Mouse (Mus musculus) erythroblast, adult 5-6 weeks (primary cell): ENCODE results near the gene Syce2. TPM values are rescaled to one million over a fixed set of nuclear protein-coding genes. Genes with fewer than 3 reads are reported as not detected.
A peak's percentile ranks its signal among the peaks of the same experiment; 100 is the strongest.
"Not testable (repeated sequence)": the region's sequence is repeated elsewhere in the genome, so short reads cannot be mapped to it uniquely, and the experiment has no call there.

Experiments
- ATAC-seq: replicated peaks from 2 replicates; pipeline ENCODE4 v1.8.0; 2016; ENCODE audit warnings: moderate number of reproducible peaks, mild to moderate bottlenecking, moderate TSS enrichment, inconsistent platforms; ENCODE audit not compliant: poor library complexity, low FRiP score, severe bottlenecking
- total RNA-seq, 2 experiments: library from RNA; stranded (forward) in 1 of 2; stranded (reverse) in 1 of 2; fragments of 150-400 nt in 1 of 2; fragments of 200-764, 138-1000 nt in 1 of 2; gene quantifications; 2 replicates each; pipeline versions ENCODE4 v1.2.3 to v1.2.4; 2015 to 2017; ENCODE audit warnings: low replicate concordance in 2 of 2

The Syce2 gene
- total RNA-seq, 2 experiments from 2014 or later: 10.6 to 54.8 TPM

- peak; percentile 96 for ATAC-seq
Measured at GRCm38 (mm10) chr8:84893709-84894134, 21.8 kb downstream of the Syce2 start, which contains the start of gene Gcdh. TSS of gene Gcdh (minus strand) at chr8:84893921.

DNA sequence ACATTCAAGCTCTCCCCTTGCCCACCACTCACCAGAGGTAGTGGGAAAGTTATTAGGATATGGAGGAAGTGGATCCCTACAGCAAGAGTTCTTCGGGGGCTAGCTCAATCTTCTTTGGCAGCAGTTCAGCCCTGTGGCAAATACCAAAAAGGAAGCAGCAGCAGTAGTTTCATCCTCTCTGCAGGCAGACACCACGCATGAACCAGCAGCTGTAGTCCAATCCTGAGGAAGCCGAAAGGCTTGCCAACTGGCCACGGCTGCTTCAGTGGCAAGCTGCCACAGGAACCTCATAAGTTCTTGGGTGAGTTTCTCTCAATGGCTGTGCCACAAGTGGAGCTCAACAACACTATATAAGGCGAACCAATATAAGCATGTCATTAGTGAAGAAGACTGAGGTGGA lies 24.1 kb downstream of the Syce2 start:
- no peak for ATAC-seq

DNA sequence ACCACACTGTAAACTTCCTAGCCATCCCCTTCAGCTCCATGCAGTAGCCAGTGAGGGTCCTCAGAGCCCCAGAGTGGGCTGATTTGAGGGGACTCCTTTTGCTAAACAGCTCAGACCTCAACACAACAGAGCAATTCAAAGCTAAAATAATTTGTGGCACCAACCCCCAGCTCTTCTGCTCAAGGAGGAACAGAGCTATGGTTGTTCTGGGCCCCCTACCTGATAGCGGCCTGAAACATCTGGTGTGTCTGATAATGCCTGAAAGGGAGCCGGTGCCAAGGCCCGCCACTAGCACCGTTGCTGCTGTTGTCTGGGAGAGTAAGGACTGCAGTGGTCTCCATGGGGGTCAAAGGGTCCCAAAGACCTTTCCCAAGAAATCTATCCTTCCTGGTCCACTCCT lies 29.2 kb downstream of the Syce2 start:
- ATAC-seq: peak; percentile 75

GRCm38 (mm10) chr8:84901752-84902151 lies 29.8 kb downstream of the Syce2 start, which contains the start of gene Klf1:
TSS of gene Klf1 (plus strand) at chr8:84901928.
- ATAC-seq: peak; percentile 67

DNA sequence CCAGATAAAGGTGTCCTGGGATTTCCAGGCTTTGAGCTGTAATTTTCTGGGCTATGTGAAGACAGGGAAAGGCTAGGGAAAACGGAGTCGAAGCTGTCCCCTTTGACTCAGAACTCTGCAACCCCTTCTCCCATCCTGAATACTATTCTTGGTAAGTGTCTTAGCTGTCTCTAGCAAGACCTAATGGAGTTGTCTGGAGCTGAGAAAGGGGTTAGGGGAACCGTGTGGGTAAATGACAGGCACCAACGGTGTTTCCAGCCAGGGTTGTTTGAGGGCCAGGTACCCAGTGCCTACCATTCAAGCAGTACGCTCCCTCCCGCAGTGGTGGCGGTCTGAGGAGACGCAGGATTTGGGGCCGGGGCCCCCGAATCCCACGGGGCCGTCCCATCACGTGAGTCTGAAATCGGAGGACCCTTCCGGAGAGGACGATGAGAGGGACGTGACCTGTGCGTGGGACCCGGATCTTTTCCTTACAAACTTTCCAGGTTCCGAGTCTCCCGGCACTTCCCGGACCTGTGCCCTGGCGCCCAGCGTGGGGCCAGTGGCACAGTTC lies 30.5 kb downstream of the Syce2 start:
- ATAC-seq: no peak

DNA sequence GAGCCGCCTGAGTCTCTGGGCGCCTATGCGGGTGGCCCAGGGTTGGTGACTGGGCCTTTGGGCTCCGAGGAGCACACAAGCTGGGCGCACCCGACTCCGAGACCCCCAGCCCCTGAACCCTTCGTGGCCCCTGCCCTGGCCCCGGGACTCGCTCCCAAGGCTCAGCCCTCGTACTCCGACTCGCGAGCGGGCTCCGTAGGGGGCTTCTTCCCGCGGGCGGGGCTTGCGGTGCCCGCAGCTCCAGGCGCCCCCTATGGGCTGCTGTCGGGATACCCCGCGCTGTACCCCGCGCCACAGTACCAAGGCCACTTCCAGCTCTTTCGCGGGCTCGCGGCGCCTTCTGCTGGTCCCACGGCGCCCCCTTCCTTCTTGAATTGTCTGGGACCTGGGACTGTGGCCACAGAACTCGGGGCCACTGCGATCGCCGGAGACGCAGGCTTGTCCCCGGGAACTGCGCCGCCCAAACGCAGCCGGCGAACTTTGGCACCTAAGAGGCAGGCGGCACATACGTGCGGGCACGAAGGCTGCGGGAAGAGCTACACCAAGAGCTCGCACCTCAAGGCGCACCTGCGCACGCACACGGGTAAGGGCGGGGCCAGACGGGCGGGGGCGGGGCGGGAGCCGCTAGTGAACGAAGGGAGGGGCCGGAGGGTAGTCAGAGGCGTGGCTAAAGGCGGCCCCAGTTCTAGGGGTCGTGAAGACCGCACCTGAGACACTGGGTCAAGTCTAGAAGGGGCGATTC lies 31.2 kb downstream of the Syce2 start:
- peak; percentile 60 for ATAC-seq

- no peak for ATAC-seq
Measured at GRCm38 (mm10) chr8:84904351-84904750, 32.4 kb downstream of the Syce2 start.

DNA sequence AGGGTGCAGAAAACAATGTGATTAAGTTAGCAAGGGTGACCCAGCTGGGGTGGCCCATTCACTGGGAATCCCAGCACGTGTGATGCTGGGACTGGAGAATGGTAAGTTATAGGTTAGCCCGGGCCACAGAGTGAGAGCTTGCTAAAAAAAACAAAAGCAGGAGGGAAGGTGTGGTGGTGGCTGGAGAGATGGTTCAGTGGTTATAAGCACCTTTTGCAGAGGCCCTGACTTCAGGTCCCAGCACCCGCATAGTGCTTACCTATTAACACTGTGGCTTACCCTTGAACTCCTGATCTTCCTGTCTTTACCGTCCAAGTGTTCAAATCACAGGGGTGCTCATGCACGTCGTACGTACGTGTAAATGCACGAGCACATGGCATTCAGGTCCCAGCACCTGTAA lies 35.1 kb downstream of the Syce2 start:
- ATAC-seq: no peak

DNA sequence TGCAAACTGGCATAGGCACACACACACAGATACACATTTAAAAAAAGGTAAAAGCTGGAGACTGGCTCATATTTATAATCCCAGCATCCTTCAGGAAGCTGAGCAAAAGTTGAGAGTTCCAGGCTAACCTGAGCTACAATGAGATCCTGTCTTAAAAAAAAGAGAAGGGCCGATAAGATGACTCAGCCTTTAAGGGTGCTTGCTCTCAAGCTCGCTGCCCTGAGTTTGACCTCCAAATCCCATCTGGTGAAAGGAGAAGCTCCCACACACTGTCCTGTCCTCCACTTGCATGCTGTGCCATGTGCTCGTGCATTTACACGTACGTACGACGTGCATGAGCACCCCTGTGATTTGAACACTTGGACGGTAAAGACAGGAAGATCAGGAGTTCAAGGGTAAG lies 35.6 kb downstream of the Syce2 start:
- ATAC-seq: no peak

GRCm38 (mm10) chr8:84907979-84908378 lies 36.1 kb downstream of the Syce2 start:
- ATAC-seq: not testable (repeated sequence)

GRCm38 (mm10) chr8:84908421-84909161 lies 36.7 kb downstream of the Syce2 start, which contains the start of gene Dnase2a:
TSS of gene Dnase2a (plus strand) at chr8:84908560.
- ATAC-seq: peak; percentile 84

- peak; percentile 10; the same call in 1 of the 2 replicates for ATAC-seq
Measured at GRCm38 (mm10) chr8:84909162-84909767, 37.4 kb downstream of the Syce2 start.

DNA sequence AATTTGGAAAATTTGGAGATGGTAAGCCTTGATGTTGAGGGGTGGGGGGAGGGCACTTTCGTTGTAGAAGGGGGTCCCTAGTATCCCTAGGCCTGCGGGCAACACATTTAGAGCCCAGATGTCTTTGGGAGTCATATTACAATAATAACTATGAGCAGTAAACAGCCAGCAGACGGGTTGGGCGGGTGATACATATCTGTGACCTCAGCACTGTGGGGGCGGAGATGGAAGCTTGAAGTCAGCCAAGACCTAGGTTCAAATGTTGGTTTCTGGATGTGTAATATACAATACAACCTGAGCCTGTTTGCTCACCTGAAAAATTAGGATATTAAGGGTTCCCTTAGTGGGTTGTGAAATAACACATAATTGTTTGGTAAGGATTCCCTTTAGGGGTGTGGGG lies 38.0 kb downstream of the Syce2 start:
- peak; percentile 34 for ATAC-seq

DNA sequence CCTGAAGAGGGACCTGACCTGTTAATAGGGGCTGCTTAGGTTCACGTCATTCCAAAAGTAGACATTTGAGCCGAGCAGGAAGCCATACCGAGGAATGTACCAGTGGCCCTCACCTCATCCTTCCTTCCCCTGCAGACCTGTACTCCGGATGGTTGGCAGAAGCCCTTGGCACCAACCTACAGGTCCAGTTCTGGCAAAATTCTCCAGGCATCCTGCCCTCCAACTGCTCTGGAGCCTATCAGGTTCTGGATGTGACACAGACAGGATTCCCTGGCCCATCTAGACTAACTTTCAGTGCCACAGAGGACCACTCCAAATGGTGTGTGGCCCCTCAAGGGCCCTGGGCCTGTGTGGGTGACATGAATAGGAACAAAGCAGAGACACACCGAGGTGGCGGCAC lies 38.6 kb downstream of the Syce2 start:
- no peak for ATAC-seq

DNA sequence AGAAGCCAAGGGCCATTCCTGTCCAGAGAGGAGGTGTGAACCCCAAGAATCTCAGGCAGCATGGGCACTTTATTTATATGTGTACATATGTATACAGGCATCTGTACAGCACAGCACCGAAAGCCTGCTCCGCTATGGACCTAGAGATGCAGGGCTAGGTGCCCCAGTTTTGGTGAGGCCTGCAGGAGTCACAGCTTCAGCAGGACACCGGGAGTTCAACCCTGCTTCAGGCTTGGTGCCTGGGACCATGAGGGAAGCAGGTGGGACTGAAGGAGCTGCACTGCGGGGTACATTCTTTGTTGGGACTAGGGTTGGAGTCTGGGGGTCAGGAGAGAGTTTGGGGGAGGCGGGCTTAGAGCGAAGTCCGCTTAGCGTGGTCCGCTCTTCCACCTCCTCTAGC lies 39.9 kb downstream of the Syce2 start:
- ATAC-seq: no peak

GRCm38 (mm10) chr8:84912391-84912790 lies 40.5 kb downstream of the Syce2 start:
- ATAC-seq: no peak

DNA sequence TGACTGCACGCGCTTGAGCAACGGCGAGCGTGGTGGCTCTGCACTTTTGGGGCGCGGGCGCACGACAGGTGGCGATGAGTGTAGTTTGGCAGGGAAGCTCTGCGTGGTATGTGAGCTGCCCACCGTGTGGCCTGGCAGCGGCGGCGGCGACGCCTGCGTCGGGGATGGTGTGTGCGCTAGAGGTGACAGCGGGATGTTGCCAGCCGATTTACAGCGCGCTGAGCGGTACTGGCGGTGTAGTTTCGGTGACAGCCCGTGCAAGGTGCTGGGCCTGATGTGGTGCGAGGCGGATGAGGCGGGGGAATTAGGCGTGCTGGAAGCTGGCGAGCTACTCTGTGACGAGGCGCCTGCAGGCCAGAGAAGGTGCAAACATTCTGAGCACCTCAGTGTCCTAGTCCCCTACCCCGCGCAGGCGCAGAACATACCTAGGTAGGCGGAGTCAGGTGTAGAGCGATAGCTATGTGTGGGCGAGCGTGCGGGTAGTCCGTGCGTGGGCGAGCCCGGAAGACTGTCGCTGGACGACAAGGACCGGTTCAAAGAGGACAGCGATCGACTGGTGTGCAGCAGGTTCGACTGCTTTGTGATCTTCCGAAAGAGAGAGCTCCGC lies 41.1 kb downstream of the Syce2 start:
- peak; percentile 61 for ATAC-seq

DNA sequence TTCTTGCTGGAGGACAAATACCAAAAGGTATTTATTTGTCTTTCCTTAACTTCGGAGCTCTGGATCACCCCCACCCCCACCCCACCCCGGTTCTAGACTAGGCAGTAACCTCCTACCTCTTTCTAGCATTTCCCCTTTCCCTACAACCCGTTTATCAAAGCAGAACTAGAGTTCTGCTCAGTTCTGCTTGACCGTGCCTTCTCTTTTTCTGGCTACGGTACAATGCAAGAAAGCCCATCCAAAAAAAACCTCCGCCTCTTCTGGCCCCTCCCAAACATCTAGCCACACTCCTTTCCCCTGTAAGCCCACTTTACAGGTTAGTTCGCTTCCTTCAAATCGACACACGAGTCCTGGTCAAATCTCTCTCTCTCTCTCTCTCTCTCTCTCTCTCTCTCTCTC lies 41.6 kb downstream of the Syce2 start:
- no peak for ATAC-seq

GRCm38 (mm10) chr8:84913960-84914359 lies 42.0 kb downstream of the Syce2 start:
- peak; percentile 31 for ATAC-seq

GRCm38 (mm10) chr8:84915269-84915668 lies 43.4 kb downstream of the Syce2 start:
- ATAC-seq: no peak
